Mouse (Mus musculus): ENCODE measurements at regions not wholly inside any gene's neighbourhood (a gene's known extent, or its start where the extent isn't known, plus 50 kb on each side); places are given as distances from the start of the nearest gene placed in this dataset.

GRCm38 (mm10) chr11:18489517-18490256 is 529.1 kb downstream of the Meis1 start:
- TF ChIP-seq ZNF384 (IDR thresholded peaks at IDR 0.05; ENCODE audit: low read depth, low read length) (no peak), MAFK (IDR thresholded peaks at IDR 0.05; ENCODE audit: insufficient read depth, low read depth, low read length) (no peak), CHD2 (IDR thresholded peaks at IDR 0.05; ENCODE audit: low read depth, low read length) (no peak), HCFC1 (IDR thresholded peaks at IDR 0.05; ENCODE audit: borderline replicate concordance, insufficient read depth, low read length) (no peak), ZC3H11A (IDR thresholded peaks at IDR 0.05; ENCODE audit: borderline replicate concordance, low read depth, low read length) (no peak)

Measured in ES-E14 (cell line).